Mouse (Mus musculus) testis, adult 2 months (tissue): ENCODE data around the gene Jak1. TPM values are rescaled to one million over a fixed set of nuclear protein-coding genes. Genes with fewer than 3 reads are reported as not detected.

Source experiments
- H3K27ac ChIP-seq: fragments of 200-500 bp; 2 replicates; pipeline ENCODE4 v1.5.1; 2012; ENCODE audit warnings: low read depth, low read length; ENCODE audit not compliant: control insufficient read depth, insufficient read depth
- H3K27me3 ChIP-seq: fragments of 200-500 bp; 2 replicates; pipeline ENCODE4 v1.6.1; 2012; ENCODE audit warnings: mild to moderate bottlenecking, low read length, moderate library complexity; ENCODE audit not compliant: control insufficient read depth, insufficient read depth
- H3K36me3 ChIP-seq: fragments of 200-500 bp; 2 replicates; pipeline ENCODE4 v1.6.1; 2012; ENCODE audit warnings: mild to moderate bottlenecking, low read length; ENCODE audit not compliant: control insufficient read depth, insufficient read depth
- H3K4me1 ChIP-seq: fragments of 200-500 bp; 2 replicates; pipeline ENCODE4 v1.6.1; 2012; ENCODE audit warnings: low read length; ENCODE audit not compliant: control insufficient read depth, insufficient read depth
- H3K4me3 ChIP-seq: fragments of 200-500 bp; 2 replicates; pipeline ENCODE4 v1.5.1; 2012; ENCODE audit warnings: low read depth, mild to moderate bottlenecking, low read length, moderate library complexity, mixed read lengths; ENCODE audit not compliant: control insufficient read depth
- CTCF ChIP-seq: fragments of 200-500 bp; IDR thresholded peaks from 2 replicates; pipeline ENCODE4 v1.5.1; 2012; ENCODE audit warnings: low read depth, mild to moderate bottlenecking, inconsistent platforms, low read length, moderate library complexity; ENCODE audit not compliant: control insufficient read depth, insufficient read depth, insufficient replicate concordance
- POLR2A ChIP-seq: fragments of 200-500 bp; IDR thresholded peaks from 2 replicates; pipeline ENCODE4 v1.6.1; 2012; ENCODE audit warnings: low read depth, mild to moderate bottlenecking, inconsistent platforms, low read length, moderate library complexity; ENCODE audit not compliant: control insufficient read depth
- polyA plus RNA-seq: library from polyadenylated mRNA; depleted of rRNA; stranded (reverse); fragments of >200 nt; gene quantifications from 2 replicates; pipeline ENCODE4 v1.2.3, GENCODE M21; 2012

Gene Jak1
- polyA plus RNA-seq, 1 experiment, result 11.8 TPM

DNA sequence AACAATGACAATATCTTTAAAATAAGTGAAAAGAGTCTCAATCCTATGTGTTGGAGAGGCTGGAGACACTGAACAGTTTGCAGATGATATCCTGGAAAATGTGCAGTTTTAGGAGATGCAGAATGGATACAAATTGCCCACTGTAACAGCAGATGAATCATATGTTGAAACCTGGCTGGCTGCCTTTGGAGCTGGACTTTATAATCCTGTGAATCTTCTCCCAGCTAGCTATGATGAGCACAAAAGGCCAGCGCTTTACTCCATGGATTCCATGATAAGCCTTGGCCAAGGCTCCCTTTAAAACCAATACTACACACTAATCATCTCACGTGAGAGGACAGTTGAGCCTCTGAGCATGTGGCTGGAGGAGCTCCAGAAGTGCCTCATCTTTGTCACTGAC is 45.2 kb downstream of the Jak1 start:
- Histone ChIP-seq H3K36me3 (no peaks in the 10 kb centered on the region), H3K4me1 (no peaks in the 10 kb centered on the region), H3K27me3 (no peaks in the 10 kb centered on the region), H3K27ac (no peak overlapping the region), H3K4me3 (no peak overlapping the region)
- no peak for TF ChIP-seq POLR2A
- TF ChIP-seq CTCF, result no peak

DNA sequence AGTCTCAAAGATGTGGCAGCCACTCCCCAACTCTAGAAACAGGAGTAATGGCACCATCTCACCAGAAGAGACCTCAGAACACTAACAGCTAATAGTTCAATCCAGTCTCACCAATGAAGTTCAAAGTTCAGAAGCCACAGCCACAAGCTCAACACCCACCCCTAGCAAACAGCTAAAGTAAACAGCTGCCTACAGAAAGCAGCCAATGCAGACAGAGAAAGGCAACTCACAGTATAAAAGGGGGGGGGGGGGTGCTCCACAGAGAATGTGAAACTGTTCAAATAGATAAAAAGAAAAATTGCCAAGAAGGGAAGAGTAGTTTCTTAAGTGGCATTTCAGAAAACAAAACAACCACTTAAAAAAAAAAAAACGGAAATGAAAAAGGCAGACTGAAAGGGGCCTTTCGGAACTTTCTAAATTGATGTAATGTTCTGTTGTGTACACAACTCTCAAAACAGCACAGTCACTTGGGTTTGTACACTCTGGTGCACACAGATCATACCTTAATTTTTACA is 48.0 kb downstream of the Jak1 start:
- no peaks in the 10 kb centered on the region for H3K4me1 ChIP-seq
- H3K36me3 ChIP-seq, result no peaks in the 10 kb centered on the region
- H3K27ac ChIP-seq, result no peak overlapping the region
- TF ChIP-seq POLR2A, result no peak
- no peak for TF ChIP-seq CTCF
- no peaks in the 10 kb centered on the region for H3K27me3 ChIP-seq
- H3K4me3 ChIP-seq, result no peak overlapping the region

DNA sequence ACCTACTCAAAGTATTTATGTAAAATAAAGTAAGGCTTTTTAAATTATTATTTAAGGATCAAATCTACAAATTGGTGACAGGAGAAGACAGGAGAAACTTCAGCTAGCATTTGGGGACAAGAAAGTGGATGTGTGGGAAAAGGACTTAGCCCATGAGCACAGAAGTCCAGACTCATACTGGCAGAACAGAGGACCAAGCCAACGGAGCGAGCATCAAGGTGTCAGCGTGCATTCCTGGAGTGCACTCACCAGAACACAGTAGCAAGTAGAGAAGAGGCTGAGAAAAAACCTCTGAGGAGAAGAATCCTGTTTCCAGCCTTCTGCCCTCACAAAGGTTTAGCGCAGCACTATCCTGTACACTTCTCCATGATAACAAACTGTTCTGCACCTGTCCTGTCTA is 48.8 kb downstream of the Jak1 start:
- no peaks in the 10 kb centered on the region for H3K27me3 ChIP-seq

DNA sequence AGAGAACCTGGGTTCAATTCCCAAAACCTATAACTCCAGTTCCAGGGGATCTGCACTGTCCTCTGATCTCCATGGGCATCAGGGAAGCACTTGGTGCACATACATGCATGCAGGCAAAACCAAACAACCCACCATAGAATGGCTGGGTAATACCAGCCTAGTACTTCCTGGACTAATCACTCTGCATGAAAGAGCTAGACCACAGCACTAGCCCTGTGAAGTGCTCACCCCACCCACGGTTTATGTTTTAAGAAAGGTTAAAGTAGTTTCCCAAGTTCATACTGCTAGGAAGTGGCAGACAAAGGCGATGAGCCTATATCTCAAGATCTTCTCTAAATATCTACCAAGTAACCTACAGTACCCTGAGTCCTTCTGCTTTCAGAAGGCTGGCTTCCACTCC is 51.6 kb downstream of the Jak1 start:
- Histone ChIP-seq H3K27me3 (no peaks in the 10 kb centered on the region), H3K4me3 (no peak overlapping the region), H3K4me1 (no peaks in the 10 kb centered on the region), H3K27ac (no peak overlapping the region), H3K36me3 (no peaks in the 10 kb centered on the region)
- TF ChIP-seq CTCF, result no peak
- no peak for TF ChIP-seq POLR2A

More for the DNA sequence above, 48.8 kb downstream of the Jak1 start:
- H3K36me3 ChIP-seq, result no peaks in the 10 kb centered on the region
- no peak overlapping the region for H3K4me3 ChIP-seq
- H3K27ac ChIP-seq, result no peak overlapping the region
- TF ChIP-seq CTCF, result no peak
- no peak for TF ChIP-seq POLR2A
- no peaks in the 10 kb centered on the region for H3K4me1 ChIP-seq

DNA sequence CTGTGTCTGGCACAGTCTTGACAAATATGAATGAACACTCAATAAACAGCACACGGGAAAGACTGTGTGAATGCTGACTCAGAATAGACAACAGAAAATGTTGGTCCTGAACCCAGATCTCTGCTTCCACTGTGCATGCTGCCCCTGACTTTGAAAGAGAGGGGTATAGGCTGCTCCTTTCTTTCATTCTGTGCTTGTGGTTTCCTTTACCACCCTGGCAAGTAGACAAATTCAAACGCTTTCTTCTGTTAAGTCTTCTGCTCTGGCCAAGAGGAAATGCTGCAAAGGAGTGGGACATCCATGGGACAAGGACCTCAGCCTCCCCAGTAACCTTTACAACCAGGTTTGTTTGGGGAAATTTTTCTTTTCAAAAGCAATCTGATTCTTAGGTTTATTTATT is 57.6 kb downstream of the Jak1 start:
- no peaks in the 10 kb centered on the region for H3K27me3 ChIP-seq

DNA sequence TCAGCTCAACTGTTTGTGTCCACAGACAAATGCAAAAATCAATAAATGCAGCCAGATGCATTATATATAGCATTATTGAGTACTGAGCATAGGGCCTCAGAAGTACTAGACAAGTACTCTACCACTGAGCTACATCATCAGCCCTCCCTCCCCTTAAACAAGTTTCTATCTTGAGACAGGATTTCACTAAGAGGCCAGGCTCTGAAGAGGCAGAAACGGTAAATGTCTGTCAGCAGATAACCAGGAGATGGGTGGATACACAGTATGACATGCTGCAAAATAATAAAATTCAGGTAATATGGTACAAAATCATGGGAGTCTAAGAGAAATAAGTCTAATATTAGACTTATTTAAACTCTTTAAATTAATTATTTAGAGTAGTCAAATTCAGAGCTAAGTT is 61.6 kb downstream of the Jak1 start:
- Histone ChIP-seq H3K27ac (no peak overlapping the region), H3K4me3 (no peak overlapping the region), H3K4me1 (no peaks in the 10 kb centered on the region), H3K27me3 (no peaks in the 10 kb centered on the region), H3K36me3 (no peaks in the 10 kb centered on the region)
- TF ChIP-seq CTCF, result no peak
- TF ChIP-seq POLR2A, result no peak

More for the DNA sequence above, 57.6 kb downstream of the Jak1 start:
- Histone ChIP-seq H3K27ac (no peak overlapping the region), H3K36me3 (no peaks in the 10 kb centered on the region), H3K4me3 (no peak overlapping the region), H3K4me1 (no peaks in the 10 kb centered on the region)
- no peak for TF ChIP-seq POLR2A
- TF ChIP-seq CTCF, result no peak

DNA sequence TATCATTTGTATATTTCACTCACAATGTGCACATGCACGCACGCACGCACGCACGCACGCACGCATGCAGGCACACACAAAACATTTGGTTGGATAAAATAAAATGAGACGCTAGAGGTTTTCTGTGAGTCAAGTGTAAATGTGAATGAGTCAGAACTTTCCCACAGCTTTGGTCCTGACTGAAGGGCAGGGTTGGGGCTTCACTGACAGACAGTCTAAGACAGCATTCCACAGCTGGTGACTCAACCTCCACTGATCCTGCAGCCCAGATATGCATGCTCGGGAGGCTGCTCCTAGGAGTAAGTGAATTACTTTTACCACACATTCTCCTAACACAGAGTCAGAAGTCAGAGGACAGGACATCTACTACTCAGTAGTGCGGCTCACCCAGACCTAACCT is 62.5 kb downstream of the Jak1 start:
- TF ChIP-seq CTCF (no peak), POLR2A (no peak)

More for the DNA sequence above, 62.5 kb downstream of the Jak1 start:
- H3K4me1 ChIP-seq, result peaks cover 1% of the 10 kb centered on the region; the same call in 1 of the 2 replicates
- no peak overlapping the region for H3K27ac ChIP-seq
- no peaks in the 10 kb centered on the region for H3K27me3 ChIP-seq
- H3K36me3 ChIP-seq, result no peaks in the 10 kb centered on the region
- no peak overlapping the region for H3K4me3 ChIP-seq
